Mouse (Mus musculus) heart, adult 2 months (tissue): ENCODE results near the gene Grik3.

Source experiments
- CTCF ChIP-seq: fragments of 200-600 bp; IDR thresholded peaks from 2 replicates; pipeline ENCODE4 v1.8.1; 2022; ENCODE audit warnings: antibody characterized with exemption, mild to moderate bottlenecking, moderate library complexity
- EP300 ChIP-seq: fragments of 200-500 bp; IDR thresholded peaks from 2 replicates; pipeline ENCODE4 v1.6.1; 2011; ENCODE audit warnings: low read depth, low read length, control low read depth; ENCODE audit not compliant: insufficient read depth

DNA sequence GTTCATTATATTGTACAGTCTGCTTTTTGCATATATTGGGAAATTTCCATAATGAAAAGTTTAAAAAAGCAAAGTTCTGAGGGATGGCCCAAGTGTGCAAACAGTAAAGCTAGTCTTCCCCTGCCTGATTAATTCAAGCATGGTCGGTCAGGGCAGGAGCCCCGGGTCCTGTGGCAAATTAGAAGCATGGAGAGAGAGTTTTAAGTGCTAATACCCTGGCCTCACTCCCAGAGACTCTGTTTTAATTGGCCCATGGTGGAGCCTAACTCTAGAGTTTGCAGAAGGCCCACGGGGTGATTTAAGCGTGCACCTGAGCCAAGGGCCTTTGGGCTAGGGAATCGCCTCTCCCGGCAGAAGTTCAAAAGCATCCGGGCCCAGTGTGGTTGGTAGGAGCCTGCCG lies 215.2 kb downstream of the Grik3 start:
- TF ChIP-seq CTCF (no peak), EP300 (no peak)
